8 mouse cellular contexts compared by ENCODE assay signal in the genomic region with DNA sequence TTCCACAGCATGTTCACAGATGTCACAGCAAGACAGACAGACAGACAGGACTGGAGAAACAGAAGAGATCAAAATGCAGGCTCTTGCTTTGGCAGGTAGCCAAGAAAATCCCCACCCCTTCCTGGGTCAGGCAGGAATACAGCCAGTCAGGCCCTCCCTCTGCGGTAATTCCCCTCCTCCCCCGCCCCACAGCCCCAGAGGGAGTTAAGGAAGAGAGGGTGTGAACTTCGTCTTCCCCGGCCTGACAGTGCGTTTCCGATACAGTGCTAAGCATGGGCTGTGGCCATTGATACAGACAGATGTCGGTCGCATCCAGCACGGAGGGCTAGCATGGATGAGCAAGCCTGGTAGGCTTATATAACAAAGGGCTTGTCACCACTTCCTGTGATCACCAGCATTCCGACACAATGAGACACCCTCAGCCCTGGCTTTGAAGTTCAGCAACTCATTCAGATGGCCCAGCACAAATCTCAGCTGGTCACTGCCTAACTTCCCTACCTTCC. TPM values are rescaled to one million over a fixed set of nuclear protein-coding genes. Genes with fewer than 3 reads are reported as not detected.
DNase-seq lines count a peak whose midpoint lies in the region; ATAC-seq lines count a peak whose summit lies in the region.

No protein-coding gene starts in this region.

- H3K4me3 ChIP-seq in embryonic facial prominence, embryonic 14.5 days (ENCODE audit: low read depth, low read length) = no peak overlapping the region
- H3K4me3 ChIP-seq in limb, embryonic 12.5 days (replicated peaks) = no peak overlapping the region
- H3K4me3 ChIP-seq in midbrain, embryonic 11.5 days (ENCODE audit: low read depth, low read length) = no peak overlapping the region

- peak; percentile 74 for ATAC-seq in embryonic facial prominence, embryonic 14.5 days (ENCODE audit: low read depth)
- peak; percentile 51 to 54 for ATAC-seq in hematopoietic stem cell, adult 5-6 weeks (replicated peaks in 1 of 2; ENCODE audit: insufficient read depth in 1 of 2, low FRiP score in 2 of 2, low TSS enrichment in 1 of 2, low read depth in 1 of 2, poor library complexity in 2 of 2, severe bottlenecking in 2 of 2)
- ATAC-seq in limb, embryonic 12.5 days (ENCODE audit: insufficient number of reproducible peaks, insufficient read depth, low FRiP score, low TSS enrichment, low read depth) = no peak
- ATAC-seq in midbrain, embryonic 11.5 days (ENCODE audit: low FRiP score) = peak; percentile 85

- H3K9ac ChIP-seq in embryonic facial prominence, embryonic 14.5 days (ENCODE audit: low read depth, low read length) = no peak overlapping the region
- H3K9ac ChIP-seq in limb, embryonic 12.5 days (replicated peaks) = 0 out of 2 replicates have a peak overlapping the region, but pooled peaks have one; percentile 27
- H3K9ac ChIP-seq in midbrain, embryonic 11.5 days (ENCODE audit: low read length) = no peak overlapping the region

- peak overlapping the region; percentile 31 for H3K4me2 ChIP-seq in embryonic facial prominence, embryonic 14.5 days (ENCODE audit: low read depth, low read length)
- peak overlapping the region; percentile 34 for H3K4me2 ChIP-seq in limb, embryonic 12.5 days
- peak overlapping the region; percentile 23; the same call in 1 of the 2 replicates for H3K4me2 ChIP-seq in midbrain, embryonic 11.5 days

- peak; percentile 42 to 52 for DNase-seq in urinary bladder, adult 18-20 months (ENCODE audit: low spot score in 2 of 2)
- no peak for DNase-seq in urinary bladder, postnatal 10 days (ENCODE audit: low spot score)
- DNase-seq in embryonic facial prominence, embryonic 14.5 days (ENCODE audit: low spot score) = peak; percentile 81
- no peak for DNase-seq in midbrain, embryonic 11.5 days (ENCODE audit: low spot score, missing footprints)
- peak; percentile 25 for DNase-seq in thymus, postnatal 4 days
- DNase-seq in right cerebral cortex, adult 2 months (ENCODE audit: low spot score in 2 of 2) = no peak

- H3K36me3 ChIP-seq in embryonic facial prominence, embryonic 14.5 days (ENCODE audit: control insufficient read depth, insufficient read depth, low read length) = no peaks in the 10 kb centered on the region
- H3K36me3 ChIP-seq in limb, embryonic 12.5 days = no peaks in the 10 kb centered on the region
- no peaks in the 10 kb centered on the region for H3K36me3 ChIP-seq in midbrain, embryonic 11.5 days (ENCODE audit: control insufficient read depth, insufficient read depth, low read length)

- 5% methylated on average over 9 of the region's 10 CpGs for WGBS in embryonic facial prominence, embryonic 14.5 days
- 2% methylated on average over 10 of the region's 10 CpGs for WGBS in limb, embryonic 12.5 days
- WGBS in midbrain, embryonic 11.5 days = 0% methylated on average over 10 of the region's 10 CpGs

- no peaks in the 10 kb centered on the region for H3K9me3 ChIP-seq in embryonic facial prominence, embryonic 14.5 days (ENCODE audit: control insufficient read depth, low read length)
- no peaks in the 10 kb centered on the region for H3K9me3 ChIP-seq in limb, embryonic 12.5 days
- no peaks in the 10 kb centered on the region for H3K9me3 ChIP-seq in midbrain, embryonic 11.5 days (ENCODE audit: control insufficient read depth, low read length)

- peaks cover 43% of the 10 kb centered on the region for H3K4me1 ChIP-seq in embryonic facial prominence, embryonic 14.5 days (ENCODE audit: control insufficient read depth, insufficient read depth, low read length)
- H3K4me1 ChIP-seq in limb, embryonic 12.5 days (replicated peaks) = peaks cover 66% of the 10 kb centered on the region
- H3K4me1 ChIP-seq in midbrain, embryonic 11.5 days (ENCODE audit: control insufficient read depth, insufficient read depth, low read length) = peaks cover 20% of the 10 kb centered on the region

- H3K27ac ChIP-seq in embryonic facial prominence, embryonic 14.5 days (replicated peaks; ENCODE audit: low read depth, low read length) = peak overlapping the region; percentile 61
- H3K27ac ChIP-seq in limb, embryonic 12.5 days = peak overlapping the region; percentile 53; the same call in 1 of the 2 replicates
- H3K27ac ChIP-seq in midbrain, embryonic 11.5 days (ENCODE audit: low read depth, low read length) = no peak overlapping the region

- no peaks in the 10 kb centered on the region for H3K27me3 ChIP-seq in embryonic facial prominence, embryonic 14.5 days (replicated peaks; ENCODE audit: control insufficient read depth, insufficient read depth, low read length)
- no peaks in the 10 kb centered on the region for H3K27me3 ChIP-seq in limb, embryonic 12.5 days
- H3K27me3 ChIP-seq in midbrain, embryonic 11.5 days (ENCODE audit: control insufficient read depth, insufficient read depth, low read length) = 0 out of 2 replicates have a peak, but pooled peaks cover 3% of the 10 kb centered on the region

RNA-seq across cellular contexts. Expression of gene Shb, which starts 18.4 kb away (rescaled TPM):
- polyA plus RNA-seq in embryonic facial prominence, embryonic 14.5 days (2014; fragmentation: Nextera tagmentation; extraction: Ambion mirVana) = 9.7 and 11.3 TPM in 2 replicates
- 4.5 and 7.6 TPM in 2 replicates for total RNA-seq in hematopoietic stem cell, adult 5-6 weeks (2017)
- polyA plus RNA-seq in limb, embryonic 12.5 days (2016; fragmentation: Nextera tagmentation; extraction: Ambion mirVana) = 6.6 and 8.3 TPM in 2 replicates
- polyA plus RNA-seq in midbrain, embryonic 11.5 days (2014; fragmentation: Nextera tagmentation; extraction: Ambion mirVana) = 2.7 and 2.8 TPM in 2 replicates

Comparison
In these comparisons a context has a peak if more than half of its experiments do, and no peak if none do; other contexts are left out.
1. DNase-seq: peak in urinary bladder, adult 18-20 months (2 of 2), embryonic facial prominence, embryonic 14.5 days (single experiment) and thymus, postnatal 4 days (single experiment); none in urinary bladder, postnatal 10 days (single experiment), midbrain, embryonic 11.5 days (single experiment) and right cerebral cortex, adult 2 months (0 of 2).
2. Peak in every context shown above with its lines, with median percentiles within 50 percentile points of each other: H3K4me2 ChIP-seq.